Mouse (Mus musculus): ENCODE data around the gene Olfm2. TPM values are rescaled to one million over a fixed set of nuclear protein-coding genes. Genes with fewer than 3 reads are reported as not detected.

Olfm2 gene
- polyA plus RNA-seq, 1 experiment = 0.11 TPM

GRCm38 (mm10) chr9:20705981-20706380 is 40.2 kb downstream of the Olfm2 start:
- Histone ChIP-seq H3K36me3 (ENCODE audit: control insufficient read depth, insufficient read depth) (no peaks in the 10 kb centered on the region), H3K4me3 (no peak overlapping the region), H3K27me3 (ENCODE audit: control insufficient read depth, insufficient read depth, insufficient read length) (peaks cover 21% of the 10 kb centered on the region), H3K79me2 (ENCODE audit: control insufficient read depth, insufficient read depth) (no peaks in the 10 kb centered on the region), H3K4me2 (ENCODE audit: low read depth) (no peak overlapping the region), H3ac (ENCODE audit: control insufficient read depth, insufficient read length) (no peak overlapping the region)
- TF ChIP-seq CEBPB (IDR thresholded peaks at IDR 0.05; ENCODE audit: insufficient read depth, poor library complexity, severe bottlenecking) (no peak), SRF (IDR thresholded peaks at IDR 0.05; ENCODE audit: control insufficient read depth, insufficient read length, low read depth) (no peak), USF1 (IDR thresholded peaks at IDR 0.05; ENCODE audit: low read depth) (no peak), TCF12 (IDR thresholded peaks at IDR 0.05; ENCODE audit: insufficient read depth, poor library complexity, severe bottlenecking) (no peak), MYOD1 (IDR thresholded peaks at IDR 0.05; ENCODE audit: control insufficient read depth in 1 of 3, insufficient read length in 2 of 3, low read depth in 2 of 3) (no peak)

DNA sequence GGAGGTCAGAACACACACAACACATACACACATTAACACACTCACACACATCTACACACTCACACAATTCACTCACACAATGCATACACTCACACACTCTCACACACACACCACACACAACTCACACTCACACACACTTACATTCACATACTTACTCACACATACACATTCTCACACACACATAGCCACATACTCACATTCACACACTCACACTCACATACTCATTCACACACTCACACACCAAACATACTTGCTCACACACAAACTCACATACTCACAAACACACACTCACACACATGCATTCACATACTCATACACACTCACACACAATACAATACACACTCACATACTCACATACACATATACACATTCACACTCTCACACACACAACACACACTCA is 40.7 kb downstream of the Olfm2 start:
- H3K4me3 ChIP-seq = no peak overlapping the region
- no peak overlapping the region for H3ac ChIP-seq (ENCODE audit: control insufficient read depth, insufficient read length)
- no peaks in the 10 kb centered on the region for H3K79me2 ChIP-seq (ENCODE audit: control insufficient read depth, insufficient read depth)
- TF ChIP-seq SRF (IDR thresholded peaks at IDR 0.05; ENCODE audit: control insufficient read depth, insufficient read length, low read depth) (no peak), POLR2A (IDR thresholded peaks at IDR 0.05; ENCODE audit: insufficient read length, low read depth) (no peak), TCF12 (IDR thresholded peaks at IDR 0.05; ENCODE audit: insufficient read depth, poor library complexity, severe bottlenecking) (no peak), MYOG (IDR thresholded peaks at IDR 0.05; ENCODE audit: control insufficient read depth in 1 of 3, insufficient read depth in 1 of 3, insufficient read length in 2 of 3, low read depth in 2 of 3) (no peak), CEBPB (IDR thresholded peaks at IDR 0.05; ENCODE audit: insufficient read depth, poor library complexity, severe bottlenecking) (no peak), E2F4 (IDR thresholded peaks at IDR 0.05; ENCODE audit: insufficient read depth) (no peak), REST (IDR thresholded peaks at IDR 0.05; ENCODE audit: insufficient read depth, insufficient read length) (no peak), TCF3 (IDR thresholded peaks at IDR 0.05; ENCODE audit: insufficient read length, low read depth) (no peak)
- no peak overlapping the region for H3K4me2 ChIP-seq (ENCODE audit: low read depth)
- H3K27me3 ChIP-seq (ENCODE audit: control insufficient read depth, insufficient read depth, insufficient read length) = peaks cover 21% of the 10 kb centered on the region
- no peaks in the 10 kb centered on the region for H3K36me3 ChIP-seq (ENCODE audit: control insufficient read depth, insufficient read depth)

DNA sequence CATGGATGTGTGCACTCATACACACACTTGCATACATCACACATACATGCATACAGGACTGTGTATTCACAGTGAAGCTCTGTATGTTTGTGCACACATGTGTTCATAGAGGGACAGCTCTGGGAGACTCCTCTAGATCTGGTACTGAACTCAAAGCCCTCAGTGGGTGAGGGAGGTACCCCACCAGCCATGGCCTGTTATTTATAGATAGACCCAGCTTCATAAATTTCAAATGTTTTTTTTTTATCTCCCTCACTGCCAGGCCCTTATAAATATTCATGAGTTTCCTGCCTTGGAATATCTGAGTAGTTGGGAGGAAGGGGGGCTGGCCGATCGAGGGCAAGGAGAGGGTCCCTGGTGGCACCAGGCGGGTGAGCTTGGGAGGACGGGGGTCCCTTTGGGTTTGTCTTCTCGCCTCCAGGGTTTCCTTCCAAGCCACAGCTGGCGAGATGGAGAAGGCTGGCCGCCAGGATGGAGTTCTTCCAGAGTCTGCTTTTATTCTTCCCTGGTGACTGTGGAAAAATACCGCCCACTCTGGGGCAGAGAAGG is 42.2 kb downstream of the Olfm2 start:
- TF ChIP-seq POLR2AphosphoS2 (IDR thresholded peaks at IDR 0.05; ENCODE audit: insufficient read length, low read depth) = no peak
- no peak for TF ChIP-seq USF1 (IDR thresholded peaks at IDR 0.05; ENCODE audit: low read depth)
- TF ChIP-seq TCF3 (IDR thresholded peaks at IDR 0.05; ENCODE audit: insufficient read length, low read depth) = no peak
- TF ChIP-seq MYOG (IDR thresholded peaks at IDR 0.05; ENCODE audit: control insufficient read depth in 1 of 3, insufficient read depth in 1 of 3, insufficient read length in 2 of 3, low read depth in 2 of 3) = no peak
- no peak for TF ChIP-seq POLR2A (IDR thresholded peaks at IDR 0.05; ENCODE audit: insufficient read length, low read depth)
- no peak for TF ChIP-seq MYOD1 (IDR thresholded peaks at IDR 0.05; ENCODE audit: control insufficient read depth in 1 of 3, insufficient read length in 2 of 3, low read depth in 2 of 3)
- no peak for TF ChIP-seq REST (IDR thresholded peaks at IDR 0.05; ENCODE audit: insufficient read depth, insufficient read length)
- no peak for TF ChIP-seq SRF (IDR thresholded peaks at IDR 0.05; ENCODE audit: control insufficient read depth, insufficient read length, low read depth)
- no peak for TF ChIP-seq MAX (IDR thresholded peaks at IDR 0.05; ENCODE audit: low read depth)
- H3K79me2 ChIP-seq (ENCODE audit: control insufficient read depth, insufficient read depth) = no peaks in the 10 kb centered on the region
- H3K36me3 ChIP-seq (ENCODE audit: control insufficient read depth, insufficient read depth) = no peaks in the 10 kb centered on the region
- no peak overlapping the region for H3ac ChIP-seq (ENCODE audit: control insufficient read depth, insufficient read length)
- peaks cover 26% of the 10 kb centered on the region for H3K27me3 ChIP-seq (ENCODE audit: control insufficient read depth, insufficient read depth, insufficient read length)
- H3K4me2 ChIP-seq (ENCODE audit: low read depth) = no peak overlapping the region
- H3K4me3 ChIP-seq = no peak overlapping the region

- H3K27me3 ChIP-seq (ENCODE audit: control insufficient read depth, insufficient read depth, insufficient read length) = peaks cover 64% of the 10 kb centered on the region
- H3K79me2 ChIP-seq (ENCODE audit: control insufficient read depth, insufficient read depth) = no peaks in the 10 kb centered on the region
- H3K36me3 ChIP-seq (ENCODE audit: control insufficient read depth, insufficient read depth) = no peaks in the 10 kb centered on the region
- H3K4me3 ChIP-seq = no peak overlapping the region
- no peak overlapping the region for H3K4me2 ChIP-seq (ENCODE audit: low read depth)
- no peak for TF ChIP-seq MYOG (IDR thresholded peaks at IDR 0.05; ENCODE audit: control insufficient read depth in 1 of 3, insufficient read depth in 1 of 3, insufficient read length in 2 of 3, low read depth in 2 of 3)
- no peak for TF ChIP-seq MYOD1 (IDR thresholded peaks at IDR 0.05; ENCODE audit: control insufficient read depth in 1 of 3, insufficient read length in 2 of 3, low read depth in 2 of 3)
- TF ChIP-seq SRF (IDR thresholded peaks at IDR 0.05; ENCODE audit: control insufficient read depth, insufficient read length, low read depth) = no peak
- no peak for TF ChIP-seq POLR2A (IDR thresholded peaks at IDR 0.05; ENCODE audit: insufficient read length, low read depth)
- H3ac ChIP-seq (ENCODE audit: control insufficient read depth, insufficient read length) = no peak overlapping the region
Measured at GRCm38 (mm10) chr9:20697466-20697865, 48.7 kb downstream of the Olfm2 start.

DNA sequence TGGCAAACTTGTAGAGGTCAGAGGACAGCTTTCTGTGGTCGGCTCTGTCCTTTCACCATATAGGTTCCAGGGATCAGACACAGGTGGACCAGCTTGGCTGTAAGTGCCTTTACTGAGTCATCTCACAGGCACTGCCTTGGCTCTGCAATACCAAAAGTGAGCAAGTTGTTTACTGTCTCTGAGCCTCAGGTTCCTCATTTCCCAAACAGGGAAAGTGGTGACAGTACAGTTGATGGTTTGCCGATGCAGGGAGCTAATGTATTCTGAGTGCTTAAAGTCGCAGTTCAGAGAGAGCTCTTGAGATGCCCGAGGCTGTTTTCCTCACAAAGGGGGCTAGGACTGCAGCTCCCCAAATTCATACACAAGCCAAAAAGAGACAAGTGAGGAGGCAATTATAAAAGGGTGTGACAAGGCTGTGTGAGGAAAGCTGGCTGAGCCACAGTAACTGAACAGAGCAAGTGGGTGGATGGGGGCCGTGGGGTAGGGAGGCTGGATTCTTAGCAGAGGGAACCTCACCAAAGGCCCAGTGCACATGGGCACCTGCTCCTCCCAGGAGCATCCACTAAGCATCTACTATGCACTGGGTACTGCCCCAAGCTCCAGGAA is 49.9 kb downstream of the Olfm2 start:
- no peaks in the 10 kb centered on the region for H3K36me3 ChIP-seq (ENCODE audit: control insufficient read depth, insufficient read depth)

More for the DNA sequence above, 49.9 kb downstream of the Olfm2 start:
- Histone ChIP-seq H3K4me2 (ENCODE audit: low read depth) (no peak overlapping the region), H3ac (ENCODE audit: control insufficient read depth, insufficient read length) (no peak overlapping the region), H3K27me3 (ENCODE audit: control insufficient read depth, insufficient read depth, insufficient read length) (peaks cover 72% of the 10 kb centered on the region), H3K4me3 (no peak overlapping the region), H3K79me2 (ENCODE audit: control insufficient read depth, insufficient read depth) (no peaks in the 10 kb centered on the region)
- no peak for TF ChIP-seq MYOD1 (IDR thresholded peaks at IDR 0.05; ENCODE audit: control insufficient read depth in 1 of 3, insufficient read length in 2 of 3, low read depth in 2 of 3)
- no peak for TF ChIP-seq POLR2AphosphoS2 (IDR thresholded peaks at IDR 0.05; ENCODE audit: insufficient read length, low read depth)
- no peak for TF ChIP-seq TCF12 (IDR thresholded peaks at IDR 0.05; ENCODE audit: insufficient read depth, poor library complexity, severe bottlenecking)
- no peak for TF ChIP-seq E2F4 (IDR thresholded peaks at IDR 0.05; ENCODE audit: insufficient read depth)
- TF ChIP-seq MAX (IDR thresholded peaks at IDR 0.05; ENCODE audit: low read depth) = no peak
- no peak for TF ChIP-seq SRF (IDR thresholded peaks at IDR 0.05; ENCODE audit: control insufficient read depth, insufficient read length, low read depth)
- no peak for TF ChIP-seq POLR2A (IDR thresholded peaks at IDR 0.05; ENCODE audit: insufficient read length, low read depth)
- no peak for TF ChIP-seq USF1 (IDR thresholded peaks at IDR 0.05; ENCODE audit: low read depth)
- no peak for TF ChIP-seq MYOG (IDR thresholded peaks at IDR 0.05; ENCODE audit: control insufficient read depth in 1 of 3, insufficient read depth in 1 of 3, insufficient read length in 2 of 3, low read depth in 2 of 3)
- no peak for TF ChIP-seq TCF3 (IDR thresholded peaks at IDR 0.05; ENCODE audit: insufficient read length, low read depth)
- TF ChIP-seq REST (IDR thresholded peaks at IDR 0.05; ENCODE audit: insufficient read depth, insufficient read length) = no peak
- no peak for TF ChIP-seq CEBPB (IDR thresholded peaks at IDR 0.05; ENCODE audit: insufficient read depth, poor library complexity, severe bottlenecking)

All from myocyte (in vitro differentiated cells).